Mouse (Mus musculus): ENCODE data around the gene Pip4k2a. TPM values are rescaled to one million over a fixed set of nuclear protein-coding genes. Genes with fewer than 3 reads are reported as not detected.

The Pip4k2a gene
- total RNA-seq, 1 experiment from 2014 or later: 40.9 TPM

DNA sequence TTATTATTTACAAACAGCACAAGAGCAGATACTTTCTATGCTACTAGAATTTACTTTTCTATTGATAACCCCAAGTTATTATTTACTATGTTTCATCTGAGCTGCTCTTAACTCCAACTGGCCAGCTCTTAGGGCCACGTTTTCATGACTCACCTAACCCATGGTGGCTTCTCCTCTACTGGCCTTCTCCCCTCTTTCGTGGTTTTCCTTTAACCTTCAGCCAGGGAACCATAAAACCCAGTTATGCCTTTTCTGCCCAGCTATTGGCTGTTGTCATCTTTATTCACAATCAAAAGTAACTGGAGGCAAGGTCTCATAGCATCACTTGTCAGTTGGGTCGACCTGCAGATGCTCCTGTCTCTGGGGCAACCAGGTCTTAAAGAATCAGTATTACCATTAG is 12.4 kb downstream of the Pip4k2a start:
- ATAC-seq (replicated peaks in 1 of 2; ENCODE audit: insufficient read depth in 1 of 2, low FRiP score in 2 of 2, low TSS enrichment in 1 of 2, low read depth in 1 of 2, poor library complexity in 2 of 2, severe bottlenecking in 2 of 2): no peak

GRCm38 (mm10) chr2:18984095-18984847 is 13.7 kb downstream of the Pip4k2a start:
- peak; percentile 65 to 77 for ATAC-seq (replicated peaks in 1 of 2; ENCODE audit: insufficient read depth in 1 of 2, low FRiP score in 2 of 2, low TSS enrichment in 1 of 2, low read depth in 1 of 2, poor library complexity in 2 of 2, severe bottlenecking in 2 of 2)

DNA sequence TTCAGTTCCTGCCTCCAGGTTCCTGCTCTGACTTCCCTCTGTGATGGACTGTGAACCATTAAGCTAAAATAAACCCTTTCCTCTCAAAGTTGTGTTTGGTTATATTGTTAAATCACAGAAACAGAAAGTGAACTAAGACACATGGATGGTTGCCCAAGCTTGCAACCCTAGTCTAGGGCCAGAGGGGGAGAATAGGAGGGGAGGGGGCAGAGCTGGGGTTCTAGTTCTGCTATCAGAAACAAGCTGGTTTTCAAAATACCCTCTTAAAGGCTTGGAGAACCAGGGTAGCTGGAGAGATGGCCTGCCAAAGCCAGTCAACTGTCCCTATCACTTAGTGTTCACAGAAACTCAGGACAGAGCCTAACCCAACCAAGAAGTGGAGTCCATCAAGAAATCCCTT is 14.4 kb downstream of the Pip4k2a start:
- ATAC-seq (replicated peaks in 1 of 2; ENCODE audit: insufficient read depth in 1 of 2, low FRiP score in 2 of 2, low TSS enrichment in 1 of 2, low read depth in 1 of 2, poor library complexity in 2 of 2, severe bottlenecking in 2 of 2): no peak

DNA sequence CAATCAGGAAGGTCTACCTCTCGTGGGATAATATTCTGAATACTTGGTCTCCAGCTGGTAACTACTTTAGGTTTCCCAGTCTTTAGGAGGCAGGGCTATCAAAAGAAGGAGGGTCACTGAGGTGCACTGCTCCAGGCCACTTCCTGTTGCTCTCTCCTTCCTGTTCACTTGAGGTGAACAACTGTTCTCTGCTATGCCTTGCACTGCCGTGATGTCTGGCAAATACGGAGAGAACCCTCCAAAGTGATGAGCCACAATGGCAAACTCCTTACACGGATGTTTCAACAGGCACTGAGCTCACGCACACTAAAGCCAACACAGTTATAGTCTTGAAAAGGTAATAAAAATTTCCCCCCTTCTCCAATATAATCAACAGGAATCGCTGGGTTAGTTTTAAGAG is 15.3 kb downstream of the Pip4k2a start:
- ATAC-seq (replicated peaks in 1 of 2; ENCODE audit: insufficient read depth in 1 of 2, low FRiP score in 2 of 2, low TSS enrichment in 1 of 2, low read depth in 1 of 2, poor library complexity in 2 of 2, severe bottlenecking in 2 of 2): peak in 1 of 2 experiments; percentile 43; a peak in 1 of 4 replicates

- ATAC-seq (replicated peaks in 1 of 2; ENCODE audit: insufficient read depth in 1 of 2, low FRiP score in 2 of 2, low TSS enrichment in 1 of 2, low read depth in 1 of 2, poor library complexity in 2 of 2, severe bottlenecking in 2 of 2): no peak; a peak in 1 of 4 replicates
Observed at GRCm38 (mm10) chr2:18979675-18980074, 18.3 kb downstream of the Pip4k2a start.

DNA sequence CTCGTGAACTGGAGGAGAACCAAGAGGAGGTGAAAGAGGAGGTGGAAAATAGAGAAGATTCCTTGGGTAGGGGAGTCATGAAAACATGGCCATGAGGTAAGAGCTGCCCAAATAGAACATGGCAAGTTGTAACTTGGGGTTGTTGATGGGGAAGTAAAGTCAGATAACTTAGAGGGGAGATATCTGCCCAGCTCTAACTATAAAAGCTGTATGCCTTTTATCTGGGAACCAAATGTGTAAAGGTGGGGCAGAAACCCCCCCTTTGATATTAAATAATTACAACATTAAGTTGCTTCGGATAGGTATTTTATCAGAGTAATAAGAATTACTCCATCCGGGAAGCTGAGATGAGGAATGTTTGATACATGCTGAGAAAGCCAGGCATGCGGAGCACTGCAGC is 18.9 kb downstream of the Pip4k2a start:
- no peak for ATAC-seq (replicated peaks in 1 of 2; ENCODE audit: insufficient read depth in 1 of 2, low FRiP score in 2 of 2, low TSS enrichment in 1 of 2, low read depth in 1 of 2, poor library complexity in 2 of 2, severe bottlenecking in 2 of 2)

DNA sequence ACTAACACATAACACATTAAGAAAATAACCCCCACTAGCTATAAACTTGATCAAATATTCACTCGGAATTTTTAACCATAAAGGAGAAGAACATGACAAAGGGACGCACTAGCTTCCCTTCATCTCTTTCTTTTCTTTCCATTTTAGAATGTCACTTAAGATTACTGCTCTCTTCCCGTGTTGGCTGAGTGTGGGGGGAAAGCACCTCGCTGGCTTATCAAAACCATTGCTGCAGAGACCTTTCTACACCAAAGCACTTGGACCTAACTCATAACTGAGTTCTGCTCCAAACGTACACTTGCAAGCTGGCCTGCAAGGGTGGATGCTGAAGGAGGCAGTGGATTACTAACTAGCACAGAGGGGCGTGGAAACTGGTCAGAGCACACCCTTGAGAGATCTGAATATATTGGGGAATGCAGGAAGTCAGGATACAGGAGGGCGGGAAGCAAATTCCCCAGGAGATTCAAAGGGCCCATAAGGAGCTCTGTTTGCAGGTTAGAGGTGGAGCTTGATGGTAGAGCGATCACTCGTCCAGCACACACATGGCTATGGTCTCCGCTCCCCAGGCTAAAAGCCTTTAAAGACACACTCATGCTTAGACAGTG is 20.6 kb downstream of the Pip4k2a start:
- no peak for ATAC-seq (replicated peaks in 1 of 2; ENCODE audit: insufficient read depth in 1 of 2, low FRiP score in 2 of 2, low TSS enrichment in 1 of 2, low read depth in 1 of 2, poor library complexity in 2 of 2, severe bottlenecking in 2 of 2)

- peak; percentile 75 for ATAC-seq (replicated peaks in 1 of 2; ENCODE audit: insufficient read depth in 1 of 2, low FRiP score in 2 of 2, low TSS enrichment in 1 of 2, low read depth in 1 of 2, poor library complexity in 2 of 2, severe bottlenecking in 2 of 2)
Observed at GRCm38 (mm10) chr2:18976175-18976574, 21.8 kb downstream of the Pip4k2a start.

GRCm38 (mm10) chr2:18974882-18975645 is 22.9 kb downstream of the Pip4k2a start:
- ATAC-seq (replicated peaks in 1 of 2; ENCODE audit: insufficient read depth in 1 of 2, low FRiP score in 2 of 2, low TSS enrichment in 1 of 2, low read depth in 1 of 2, poor library complexity in 2 of 2, severe bottlenecking in 2 of 2): peak; percentile 30 to 35; a peak in 3 of 4 replicates

GRCm38 (mm10) chr2:18971564-18971963 is 26.4 kb downstream of the Pip4k2a start:
- no peak for ATAC-seq (replicated peaks in 1 of 2; ENCODE audit: insufficient read depth in 1 of 2, low FRiP score in 2 of 2, low TSS enrichment in 1 of 2, low read depth in 1 of 2, poor library complexity in 2 of 2, severe bottlenecking in 2 of 2)

GRCm38 (mm10) chr2:18970461-18970860 is 27.5 kb downstream of the Pip4k2a start:
- peak in 1 of 2 experiments; percentile 28; a peak in 1 of 4 replicates for ATAC-seq (replicated peaks in 1 of 2; ENCODE audit: insufficient read depth in 1 of 2, low FRiP score in 2 of 2, low TSS enrichment in 1 of 2, low read depth in 1 of 2, poor library complexity in 2 of 2, severe bottlenecking in 2 of 2)

GRCm38 (mm10) chr2:18969066-18969681 is 28.8 kb downstream of the Pip4k2a start:
- ATAC-seq (replicated peaks in 1 of 2; ENCODE audit: insufficient read depth in 1 of 2, low FRiP score in 2 of 2, low TSS enrichment in 1 of 2, low read depth in 1 of 2, poor library complexity in 2 of 2, severe bottlenecking in 2 of 2): no peak; a peak in 1 of 4 replicates

DNA sequence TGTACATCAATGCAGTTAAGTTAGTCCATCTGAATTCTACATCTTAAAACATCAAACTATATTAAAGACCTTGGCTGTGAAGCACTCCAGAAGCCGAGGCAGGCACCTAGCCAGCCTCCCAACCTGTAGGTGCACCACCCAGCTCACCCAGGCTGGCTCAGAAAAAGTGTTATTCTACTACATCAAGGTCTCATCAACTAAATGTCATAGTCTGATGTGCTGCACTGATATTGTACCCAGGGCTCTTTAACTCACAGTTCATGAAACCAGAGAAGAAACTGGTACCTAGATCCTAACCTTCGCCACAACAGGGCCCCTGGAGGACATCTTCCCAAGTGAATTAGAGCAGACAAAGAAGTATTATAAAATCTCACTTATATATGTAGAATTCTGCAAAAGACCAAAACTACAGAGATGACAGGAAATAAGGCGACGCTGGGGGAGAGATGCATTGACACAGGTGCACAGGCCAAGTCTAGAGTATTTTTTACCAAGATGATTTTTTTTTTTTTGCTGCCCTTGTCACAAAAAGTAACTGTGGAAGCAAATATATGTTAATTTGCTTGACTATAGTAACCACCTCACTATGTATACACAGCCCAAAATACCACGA is 30.4 kb downstream of the Pip4k2a start:
- ATAC-seq (replicated peaks in 1 of 2; ENCODE audit: insufficient read depth in 1 of 2, low FRiP score in 2 of 2, low TSS enrichment in 1 of 2, low read depth in 1 of 2, poor library complexity in 2 of 2, severe bottlenecking in 2 of 2): no peak

- ATAC-seq (replicated peaks in 1 of 2; ENCODE audit: insufficient read depth in 1 of 2, low FRiP score in 2 of 2, low TSS enrichment in 1 of 2, low read depth in 1 of 2, poor library complexity in 2 of 2, severe bottlenecking in 2 of 2): no peak
Observed at GRCm38 (mm10) chr2:18966566-18966965, 31.4 kb downstream of the Pip4k2a start.

DNA sequence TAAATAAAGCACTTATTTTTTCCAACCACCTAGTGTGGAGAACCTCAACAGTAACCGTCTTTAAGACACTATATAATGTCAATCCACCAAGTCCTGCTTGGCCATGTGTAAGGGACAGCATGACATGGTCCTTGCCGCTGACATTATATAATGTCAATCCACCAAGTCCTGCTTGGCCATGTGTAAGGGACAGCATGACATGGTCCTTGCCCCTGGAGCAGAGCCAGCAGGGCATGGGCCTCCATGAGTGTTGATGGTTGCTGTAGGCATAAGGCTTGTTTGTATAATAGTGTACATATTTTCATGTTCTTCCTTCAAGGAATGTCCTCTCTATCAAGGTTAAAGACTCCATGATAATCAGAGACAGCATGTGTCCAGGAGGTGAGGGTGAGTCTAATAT is 32.0 kb downstream of the Pip4k2a start:
- no peak for ATAC-seq (replicated peaks in 1 of 2; ENCODE audit: insufficient read depth in 1 of 2, low FRiP score in 2 of 2, low TSS enrichment in 1 of 2, low read depth in 1 of 2, poor library complexity in 2 of 2, severe bottlenecking in 2 of 2)

DNA sequence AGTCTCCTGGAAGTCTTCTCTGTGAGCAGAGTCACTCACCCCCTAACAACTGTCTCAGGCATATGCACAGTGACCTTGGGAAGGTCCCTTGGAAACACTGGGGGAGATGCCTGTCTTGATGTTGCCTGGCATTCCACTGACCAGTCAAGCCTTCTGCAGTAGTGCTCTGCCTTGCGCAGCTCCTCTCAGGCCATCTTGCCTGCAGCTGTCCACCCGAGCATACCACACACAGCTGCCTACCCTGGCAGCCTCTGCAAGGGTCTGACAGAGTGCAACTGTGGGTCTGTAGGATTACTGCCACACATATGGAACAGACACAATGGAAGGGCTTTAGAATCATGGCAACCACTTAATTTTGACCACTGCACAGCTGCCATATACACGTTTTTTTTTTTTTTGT is 32.8 kb downstream of the Pip4k2a start:
- no peak for ATAC-seq (replicated peaks in 1 of 2; ENCODE audit: insufficient read depth in 1 of 2, low FRiP score in 2 of 2, low TSS enrichment in 1 of 2, low read depth in 1 of 2, poor library complexity in 2 of 2, severe bottlenecking in 2 of 2)

DNA sequence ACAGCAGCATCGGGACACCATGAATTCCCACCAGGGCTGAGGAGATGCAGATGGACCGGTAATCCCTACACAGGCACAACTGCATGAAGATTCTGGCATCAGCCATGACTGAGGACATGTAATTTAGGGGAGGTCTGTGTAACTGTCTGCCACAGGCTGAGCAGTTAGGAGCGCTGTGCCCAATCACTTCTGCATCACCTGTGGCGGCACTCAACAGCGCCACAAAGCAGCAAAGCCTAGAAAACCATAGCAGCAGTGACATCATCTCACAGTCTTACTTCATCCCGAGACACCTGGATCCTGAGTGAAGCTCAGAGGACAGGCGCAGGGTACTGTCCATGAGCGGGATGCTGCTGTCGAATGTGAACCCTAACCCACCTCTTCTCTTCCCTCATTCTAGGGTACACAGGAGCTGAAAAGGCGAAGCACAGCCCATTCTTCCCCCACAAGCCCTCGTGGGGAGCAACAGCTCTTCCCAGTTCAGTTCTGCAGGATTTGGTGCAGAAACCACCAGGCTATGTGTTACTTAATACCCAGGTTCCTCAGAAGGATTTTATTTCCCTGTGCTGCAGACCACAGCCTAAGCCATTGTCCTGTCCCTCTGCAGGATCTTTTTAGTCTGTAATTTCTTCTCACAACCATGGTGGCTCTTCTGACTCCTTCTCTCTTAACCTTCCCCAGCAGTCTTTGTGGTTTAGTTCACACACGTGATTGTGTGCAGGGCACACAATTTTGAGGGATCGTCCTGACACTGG is 34.5 kb downstream of the Pip4k2a start:
- no peak for ATAC-seq (replicated peaks in 1 of 2; ENCODE audit: insufficient read depth in 1 of 2, low FRiP score in 2 of 2, low TSS enrichment in 1 of 2, low read depth in 1 of 2, poor library complexity in 2 of 2, severe bottlenecking in 2 of 2)
